Mouse (Mus musculus): ENCODE data around the gene Mypn.

DNA sequence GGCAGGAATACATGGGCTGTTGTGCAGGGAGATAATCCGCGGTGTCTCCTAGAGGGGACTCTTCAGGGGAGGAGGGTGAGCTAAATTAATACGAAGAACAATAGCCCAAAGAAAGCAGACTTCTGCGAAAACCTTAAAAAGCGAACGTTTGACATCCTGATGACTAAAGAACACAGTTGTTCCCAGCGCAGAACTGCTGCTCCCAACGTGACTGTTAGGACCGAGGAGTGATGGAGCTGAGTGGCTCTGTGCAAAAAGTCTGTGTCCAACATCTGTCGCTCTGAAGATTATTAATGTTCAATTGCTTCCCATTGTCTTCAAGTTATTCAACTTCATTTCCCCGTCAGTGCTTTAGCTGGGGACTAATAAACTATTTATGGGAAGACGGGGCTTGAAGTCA is 105.6 kb downstream of the Mypn start:
- TF ChIP-seq CTCF (IDR thresholded peaks at IDR 0.05; ENCODE audit: low read depth) (no peak), EP300 (IDR thresholded peaks at IDR 0.05; ENCODE audit: low read depth) (no peak)
